Mouse (Mus musculus) heart, adult 18-20 months (tissue): Measurements from ENCODE around the gene Fstl4. TPM values are rescaled to one million over a fixed set of nuclear protein-coding genes. Genes with fewer than 3 reads are reported as not detected.
"Not testable (repeated sequence)": the region's sequence is repeated elsewhere in the genome, so short reads cannot be mapped to it uniquely, and the experiment has no call there.

Source experiments
- DNase-seq, 2 experiments: peaks; one replicate each; pipeline ENCODE4 v3.0.0; 2021 to 2022; ENCODE audit warnings: mixed read lengths in 1 of 2
- total RNA-seq, 2 experiments: library from RNA; stranded (reverse); gene quantifications; 2 replicates each; pipeline ENCODE4 v1.2.3; 2021

The Fstl4 gene
- total RNA-seq, 2 experiments from 2014 or later, result 2.8 to 5.6 TPM

GRCm38 (mm10) chr11:53085858-53086565, 321.6 kb downstream of the Fstl4 start:
- DNase-seq, result no peak

GRCm38 (mm10) chr11:53087896-53088295, 323.5 kb downstream of the Fstl4 start:
- not testable (repeated sequence) for DNase-seq

GRCm38 (mm10) chr11:53091596-53091995, 327.2 kb downstream of the Fstl4 start:
- no peak for DNase-seq

- DNase-seq, result no peak
Measured at GRCm38 (mm10) chr11:53096871-53097270, 332.4 kb downstream of the Fstl4 start.

GRCm38 (mm10) chr11:53097331-53097730, 332.9 kb downstream of the Fstl4 start:
- DNase-seq, result no peak

GRCm38 (mm10) chr11:53097870-53098269, 333.4 kb downstream of the Fstl4 start:
- DNase-seq, result no peak

GRCm38 (mm10) chr11:53098780-53099198, 334.4 kb downstream of the Fstl4 start:
- DNase-seq, result peak; percentile 11 to 21

- DNase-seq, result no peak
Measured at GRCm38 (mm10) chr11:53099322-53099721, 334.9 kb downstream of the Fstl4 start.

- DNase-seq, result no peak
Measured at GRCm38 (mm10) chr11:53101732-53102131, 337.3 kb downstream of the Fstl4 start.

GRCm38 (mm10) chr11:53103601-53104325, 339.3 kb downstream of the Fstl4 start:
- DNase-seq, result peak; percentile 60 to 83

GRCm38 (mm10) chr11:53107706-53108105, 343.3 kb downstream of the Fstl4 start:
- DNase-seq, result no peak

- DNase-seq, result no peak
Measured at GRCm38 (mm10) chr11:53108798-53109197, 344.4 kb downstream of the Fstl4 start.

GRCm38 (mm10) chr11:53109701-53110467, 345.4 kb downstream of the Fstl4 start:
- DNase-seq, result no peak

- DNase-seq, result no peak
Measured at GRCm38 (mm10) chr11:53115711-53116110, 351.3 kb downstream of the Fstl4 start.

GRCm38 (mm10) chr11:53116356-53116755, 351.9 kb downstream of the Fstl4 start:
- no peak for DNase-seq

- DNase-seq, result no peak
Measured at GRCm38 (mm10) chr11:53118226-53118965, 354.0 kb downstream of the Fstl4 start.

- no peak for DNase-seq
Measured at GRCm38 (mm10) chr11:53119966-53120365, 355.5 kb downstream of the Fstl4 start.

GRCm38 (mm10) chr11:53121208-53121607, 356.8 kb downstream of the Fstl4 start:
- DNase-seq, result no peak

- no peak for DNase-seq
Measured at GRCm38 (mm10) chr11:53124799-53125198, 360.4 kb downstream of the Fstl4 start.

GRCm38 (mm10) chr11:53126660-53127059, 362.2 kb downstream of the Fstl4 start:
- DNase-seq, result no peak

- no peak for DNase-seq
Measured at GRCm38 (mm10) chr11:53128661-53129060, 364.2 kb downstream of the Fstl4 start.

- DNase-seq, result no peak
Measured at GRCm38 (mm10) chr11:53132406-53133035, 368.1 kb downstream of the Fstl4 start.
